Mouse (Mus musculus) kidney, postnatal 36 days (tissue): ENCODE measurements at regions not wholly inside any gene's neighbourhood (a gene's known extent, or its start where the extent isn't known, plus 50 kb on each side); places are given as distances from the start of the nearest gene placed in this dataset.
A peak's percentile ranks its signal among the peaks of the same experiment; 100 is the strongest.

Experiments
- DNase-seq, 2 experiments: peaks; one replicate each; pipeline ENCODE4 v3.0.0; 2021 to 2022; ENCODE audit warnings: mixed read lengths in 2 of 2

DNA sequence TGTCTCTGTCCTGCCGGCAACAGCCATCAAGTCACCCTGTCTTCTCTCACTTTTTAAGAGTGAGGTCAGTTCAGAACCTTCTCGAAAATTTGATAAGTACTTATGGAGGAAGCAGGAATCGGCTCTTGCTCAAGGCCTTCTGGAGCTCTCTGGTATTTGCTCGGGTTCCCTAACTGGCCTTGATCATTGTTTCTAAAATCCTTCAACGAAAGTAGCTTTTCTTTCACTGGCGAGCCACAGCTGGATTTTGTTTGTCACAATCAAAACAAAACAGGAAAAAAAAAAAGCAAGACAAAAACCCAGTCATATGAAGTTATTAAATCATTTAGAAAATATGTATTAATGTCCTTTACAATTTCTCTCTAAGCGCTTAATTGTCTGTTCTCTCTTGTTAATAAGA, 156.6 kb upstream of the Tex13c2 start:
- no peak for DNase-seq

DNA sequence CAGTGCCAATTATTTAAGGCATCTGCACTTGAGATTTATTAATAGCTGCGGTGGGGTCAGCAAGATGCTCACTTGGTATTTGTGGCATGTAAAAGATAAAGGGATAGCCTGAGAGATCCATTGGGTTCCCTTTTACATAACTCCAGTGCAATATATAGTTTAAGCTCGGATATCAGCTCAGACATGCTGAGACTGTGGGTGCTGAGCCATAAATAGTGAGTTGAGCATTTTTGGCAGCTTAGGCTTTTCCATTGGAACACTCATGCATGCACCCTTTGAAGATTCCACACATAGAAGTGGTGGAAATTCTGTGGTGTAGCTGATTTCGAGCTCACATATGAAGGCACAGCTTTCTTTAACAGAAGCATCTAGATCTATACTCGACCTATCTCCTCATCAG, 155.9 kb upstream of the Tex13c2 start:
- DNase-seq, result no peak

DNA sequence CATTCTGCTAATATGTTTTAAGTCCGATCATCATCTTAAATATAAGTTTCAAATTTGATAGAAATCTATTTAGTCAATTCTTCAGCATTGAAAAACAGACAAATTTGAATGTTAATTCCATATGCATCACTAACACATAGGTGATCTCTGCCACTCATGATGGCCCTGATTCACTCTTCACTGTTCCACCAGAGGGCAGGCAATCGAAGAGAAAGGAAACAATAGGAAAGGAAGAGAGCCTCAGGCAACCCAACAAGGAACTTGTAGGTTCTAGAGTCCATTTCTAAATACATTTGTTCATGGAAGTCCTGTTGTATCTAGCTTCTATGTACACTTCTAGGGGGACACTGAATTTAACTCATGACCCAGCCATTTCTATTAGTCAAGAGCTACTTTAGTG, 154.7 kb upstream of the Tex13c2 start:
- DNase-seq, result no peak

DNA sequence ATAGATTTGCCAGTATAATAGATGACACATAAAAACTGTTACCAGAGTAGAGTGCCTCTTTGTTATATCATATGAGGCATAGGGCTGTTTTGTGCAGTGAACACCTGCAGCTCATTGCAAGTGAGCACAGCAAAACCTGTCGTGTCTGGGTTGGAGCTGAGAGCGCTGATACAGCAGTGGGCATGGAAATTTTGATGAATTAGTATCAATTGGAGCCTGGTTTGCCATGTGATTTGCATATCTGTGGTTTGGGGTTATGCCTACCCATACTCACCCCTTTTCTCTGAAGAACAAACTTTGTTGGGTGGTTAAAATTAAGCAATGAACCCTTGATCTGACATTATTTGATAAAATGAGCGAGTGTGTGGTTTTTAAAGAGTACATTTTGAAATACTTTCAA, 152.7 kb upstream of the Tex13c2 start:
- DNase-seq, result no peak

DNA sequence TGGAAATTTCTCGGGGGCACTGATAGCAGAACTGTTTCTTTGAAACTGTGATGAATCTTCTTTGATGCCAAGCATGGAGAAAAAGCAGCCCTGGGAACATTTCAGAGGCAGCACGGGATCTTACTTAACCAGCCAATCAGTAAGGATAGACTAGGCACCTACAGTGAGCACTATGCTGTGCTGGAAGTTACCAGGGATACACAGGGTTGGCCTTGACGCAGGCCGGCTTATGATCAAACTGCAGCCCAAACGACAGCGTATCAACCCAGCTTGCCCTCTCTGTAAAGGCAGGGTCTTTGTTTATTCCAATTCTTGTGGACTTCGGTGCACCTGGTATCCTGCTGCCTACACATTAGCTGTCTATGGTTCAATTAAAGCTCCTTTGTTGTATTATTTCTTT, 147.1 kb upstream of the Tex13c2 start:
- DNase-seq, result no peak

DNA sequence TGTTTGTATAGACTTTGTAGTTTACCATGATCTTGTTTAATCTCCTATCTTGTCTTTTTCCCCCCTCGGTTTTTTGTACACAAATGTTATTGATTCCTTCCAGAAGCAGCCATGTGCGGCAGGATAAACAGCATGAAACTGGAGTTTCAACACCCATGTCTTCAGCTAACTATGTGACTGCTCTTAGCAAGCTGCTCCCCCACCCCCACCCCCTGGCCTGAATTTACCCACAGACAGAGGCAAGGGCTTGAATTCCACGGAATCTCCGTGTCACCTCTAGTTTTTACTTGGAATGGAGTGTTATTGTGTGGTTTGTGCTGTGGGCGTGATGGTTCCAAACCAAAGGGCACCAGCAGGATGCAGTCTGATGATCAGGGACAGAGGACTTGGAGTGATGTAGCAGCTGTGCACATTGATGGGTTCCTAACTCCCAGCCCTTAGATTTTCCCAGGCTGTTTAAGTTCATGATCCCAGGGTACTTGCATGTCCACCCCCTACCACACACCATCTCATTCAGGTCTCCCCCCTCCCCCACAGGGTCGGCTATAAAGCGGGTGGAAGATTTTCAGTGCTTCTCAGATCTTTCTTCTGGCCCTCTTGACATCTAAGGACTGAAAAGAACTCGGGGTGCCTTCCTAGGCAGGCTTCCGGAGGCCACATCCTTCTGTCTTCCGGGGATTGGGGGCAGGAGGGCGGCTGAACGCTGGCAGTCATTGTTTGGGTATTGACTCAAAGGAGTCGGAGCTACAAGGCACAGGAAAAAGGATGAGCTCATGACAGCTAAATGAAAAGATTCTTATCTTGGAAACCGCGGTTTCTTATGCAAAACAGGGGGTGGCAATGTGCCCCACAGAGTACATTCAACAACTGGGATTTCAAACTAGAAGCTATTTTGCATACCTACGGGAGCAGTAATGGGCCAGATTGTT, 146.3 kb upstream of the Tex13c2 start:
- DNase-seq, result peak; percentile 19 to 37

DNA sequence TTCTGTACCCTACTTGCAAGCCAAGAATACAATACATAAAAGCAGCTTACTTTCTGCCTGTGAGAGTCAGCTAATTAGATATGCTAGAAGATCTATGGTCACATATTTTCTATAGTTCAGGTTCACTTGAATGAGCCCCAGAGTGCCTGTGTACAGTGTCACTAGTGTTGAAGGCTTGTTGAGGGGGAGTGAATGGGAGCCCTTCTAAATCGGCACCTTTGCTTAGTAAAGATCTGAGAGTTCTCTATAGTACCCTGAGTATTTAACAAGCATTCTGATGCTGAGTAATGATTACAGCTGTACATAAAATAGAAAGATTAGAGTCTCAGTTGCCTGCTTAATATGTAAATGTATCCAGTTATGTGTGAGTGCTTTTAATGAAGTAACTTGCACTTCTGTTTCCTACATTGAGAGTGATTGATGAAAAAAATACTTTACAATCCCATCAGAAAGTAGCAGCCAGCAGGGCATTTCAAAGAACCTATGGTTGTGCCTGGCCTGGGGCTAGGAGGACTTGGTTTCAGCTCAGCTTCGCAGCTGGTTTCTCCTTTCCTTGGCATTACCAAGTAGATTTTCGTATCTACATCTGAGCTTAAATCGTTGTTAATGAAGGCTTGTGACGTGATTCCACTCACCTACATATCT, 136.8 kb upstream of the Tex13c2 start:
- DNase-seq, result no peak

DNA sequence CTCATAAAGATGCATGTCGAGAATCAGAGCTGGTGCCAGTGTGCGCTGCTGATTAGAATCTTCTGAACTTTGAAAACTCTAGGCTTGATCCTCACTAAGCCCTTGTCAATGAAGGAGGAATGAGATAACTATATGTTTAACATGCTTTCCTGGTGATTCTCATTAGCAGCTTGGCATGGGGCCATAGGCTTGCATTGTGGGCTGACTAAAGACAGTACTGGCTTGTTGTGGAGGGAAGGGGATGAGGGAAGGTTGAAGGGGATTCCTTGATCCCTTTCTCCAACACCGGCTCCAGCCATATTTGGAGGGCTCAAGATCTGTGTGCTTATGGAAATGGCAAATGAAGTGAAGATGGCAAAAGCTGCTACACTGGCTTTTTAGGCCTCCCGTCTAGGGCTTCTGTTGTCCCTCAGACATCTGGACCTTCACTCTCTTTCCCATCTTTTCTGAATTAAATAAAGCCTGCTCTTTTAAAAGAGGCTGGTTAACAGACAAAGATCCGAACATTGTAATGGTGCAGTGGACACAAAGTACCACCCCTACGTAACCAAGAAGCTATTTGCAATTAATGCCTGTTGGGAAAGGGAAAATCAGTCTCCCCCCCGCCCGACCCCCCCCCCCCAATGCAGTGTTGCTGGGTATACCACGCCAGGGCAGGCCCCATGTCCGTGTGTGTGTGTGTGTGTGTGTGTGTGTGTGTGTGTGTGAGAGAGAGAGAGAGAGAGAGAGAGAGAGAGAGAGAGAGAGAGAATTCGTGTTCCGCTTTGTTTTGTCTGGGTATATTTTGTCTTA, 129.9 kb upstream of the Tex13c2 start:
- DNase-seq, result no peak

DNA sequence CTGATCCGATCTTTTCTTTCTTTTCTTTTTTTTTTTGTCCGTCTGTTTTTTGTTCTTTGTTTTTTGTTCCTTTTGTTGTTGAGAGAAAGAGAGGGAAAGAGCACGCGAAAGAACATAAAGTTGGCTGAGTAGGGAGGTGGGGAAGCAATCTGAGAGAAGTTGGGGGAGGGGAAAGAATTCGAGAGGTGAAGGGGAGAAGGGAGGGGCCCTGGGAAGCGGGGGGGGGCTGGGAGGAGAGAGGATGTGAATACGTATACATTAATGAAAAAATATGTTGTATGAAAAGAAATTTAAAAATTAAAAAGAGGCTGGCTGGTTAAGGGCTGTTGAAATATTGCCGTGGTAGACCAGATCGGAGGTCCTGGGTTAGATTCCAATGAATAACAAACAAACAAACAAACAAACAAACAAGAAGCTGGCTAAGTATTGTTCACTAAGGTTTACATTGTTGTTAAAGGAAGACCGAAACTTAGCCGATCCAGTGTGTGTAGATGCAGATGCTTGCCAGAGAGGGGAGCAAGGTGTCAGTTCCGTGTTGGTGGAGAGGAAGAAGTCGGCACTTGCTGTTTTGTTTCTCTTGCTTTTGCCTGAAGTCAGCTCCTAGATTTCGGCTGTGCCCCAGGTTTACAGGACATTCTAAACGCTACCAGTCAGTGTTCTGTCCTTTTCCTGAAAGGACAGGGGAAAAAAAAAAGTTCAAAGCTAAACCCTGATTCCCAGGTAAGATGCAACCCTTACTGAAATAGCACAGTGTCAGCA, 129.1 kb upstream of the Tex13c2 start:
- peak; percentile 13 to 15 for DNase-seq

DNA sequence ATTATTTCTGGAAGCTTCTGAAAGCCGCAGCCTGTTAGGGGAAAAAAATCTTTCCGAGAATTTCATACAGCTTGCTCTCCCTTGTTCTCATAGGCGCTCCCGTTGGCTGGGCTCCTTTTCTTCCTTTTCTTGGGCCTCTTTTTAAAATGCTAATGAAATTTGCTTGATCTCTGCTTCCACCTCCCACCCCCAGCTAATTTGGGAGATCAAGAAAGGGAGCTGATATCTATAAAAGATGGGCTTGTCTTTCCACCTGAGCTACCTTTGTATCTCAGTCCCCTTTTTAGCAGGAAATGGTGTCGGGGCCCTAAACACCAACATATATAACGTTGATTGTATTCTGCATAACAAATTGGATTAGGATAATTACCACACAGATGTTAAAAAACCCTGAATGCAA, 128.5 kb upstream of the Tex13c2 start:
- no peak for DNase-seq

DNA sequence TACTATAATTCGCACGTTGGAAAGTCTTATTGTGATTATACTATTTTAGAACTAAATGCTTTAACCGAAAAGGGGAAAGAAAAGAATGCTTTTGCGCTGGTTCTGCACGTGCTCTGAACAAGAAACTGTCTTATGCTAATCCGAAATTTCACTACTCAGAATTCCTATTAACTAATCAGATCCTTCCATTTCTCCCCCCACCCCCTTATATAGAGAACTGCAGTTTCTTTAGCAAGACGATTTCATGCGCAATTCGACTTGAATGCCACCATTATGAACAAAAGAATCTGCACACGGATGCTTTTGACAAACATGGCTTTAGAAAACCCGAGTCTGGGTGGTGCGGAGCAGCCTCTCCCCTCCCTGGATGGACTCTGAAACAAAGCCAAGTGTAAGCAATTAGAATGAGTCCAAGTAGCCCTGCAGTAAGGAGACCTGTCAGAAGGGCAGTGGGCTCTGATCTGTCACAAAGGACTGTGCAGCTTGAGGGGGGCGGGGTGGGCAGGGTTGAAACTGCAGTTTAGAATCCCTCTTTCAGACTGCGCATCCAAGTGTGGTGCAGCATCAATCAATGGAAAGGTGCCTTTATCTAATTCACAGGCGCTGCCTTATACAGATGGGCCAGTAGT, 128.0 kb upstream of the Tex13c2 start:
- DNase-seq, result no peak

DNA sequence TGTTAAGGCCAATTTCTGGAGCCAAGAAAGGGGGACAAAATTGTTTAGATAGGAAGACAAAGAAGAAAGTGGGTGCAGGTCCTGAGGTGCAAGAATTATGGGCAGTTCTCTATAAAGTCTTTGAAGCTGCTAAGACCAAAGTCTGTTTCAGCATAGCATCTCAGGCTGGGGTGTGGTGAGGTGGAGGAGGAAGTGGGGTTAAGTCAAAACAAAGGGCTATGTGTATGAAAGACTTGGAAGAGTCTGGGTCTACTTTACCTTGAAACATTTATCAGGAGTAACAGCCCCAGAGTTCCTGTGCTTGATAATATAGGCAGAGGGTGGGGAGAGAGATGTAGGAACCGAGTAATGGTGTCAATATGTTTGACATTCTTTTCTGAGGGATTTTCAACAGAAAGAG, 125.4 kb upstream of the Tex13c2 start:
- no peak for DNase-seq

DNA sequence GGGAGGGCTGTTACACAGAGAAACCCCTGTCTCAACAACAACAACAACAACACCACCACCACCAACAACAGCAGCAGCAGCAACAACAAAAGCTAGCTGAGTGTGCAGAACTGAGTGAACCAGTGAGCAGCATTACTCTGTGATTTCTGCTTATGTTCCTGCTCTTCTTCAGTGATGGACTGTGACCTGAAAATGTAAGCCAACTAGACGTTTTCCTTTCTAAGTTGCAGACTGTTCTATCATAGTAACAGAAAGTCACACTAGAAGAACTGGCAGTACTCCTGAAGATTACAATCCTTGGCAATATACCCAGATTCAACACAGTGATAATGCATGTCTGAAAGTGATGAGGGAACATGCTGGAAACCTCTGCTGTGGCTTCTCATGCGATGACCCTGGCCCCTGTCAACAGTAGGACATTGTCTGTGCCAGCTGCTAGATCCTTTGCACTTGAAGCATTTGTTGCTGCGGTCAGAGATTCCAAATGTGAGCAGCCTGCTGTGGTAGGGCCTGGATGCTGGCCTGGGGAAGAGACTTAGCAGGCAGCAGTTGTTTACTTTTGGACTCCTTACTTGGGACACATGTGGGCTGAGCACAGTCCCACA, 115.6 kb upstream of the Tex13c2 start:
- DNase-seq, result peak; percentile 2 to 45

DNA sequence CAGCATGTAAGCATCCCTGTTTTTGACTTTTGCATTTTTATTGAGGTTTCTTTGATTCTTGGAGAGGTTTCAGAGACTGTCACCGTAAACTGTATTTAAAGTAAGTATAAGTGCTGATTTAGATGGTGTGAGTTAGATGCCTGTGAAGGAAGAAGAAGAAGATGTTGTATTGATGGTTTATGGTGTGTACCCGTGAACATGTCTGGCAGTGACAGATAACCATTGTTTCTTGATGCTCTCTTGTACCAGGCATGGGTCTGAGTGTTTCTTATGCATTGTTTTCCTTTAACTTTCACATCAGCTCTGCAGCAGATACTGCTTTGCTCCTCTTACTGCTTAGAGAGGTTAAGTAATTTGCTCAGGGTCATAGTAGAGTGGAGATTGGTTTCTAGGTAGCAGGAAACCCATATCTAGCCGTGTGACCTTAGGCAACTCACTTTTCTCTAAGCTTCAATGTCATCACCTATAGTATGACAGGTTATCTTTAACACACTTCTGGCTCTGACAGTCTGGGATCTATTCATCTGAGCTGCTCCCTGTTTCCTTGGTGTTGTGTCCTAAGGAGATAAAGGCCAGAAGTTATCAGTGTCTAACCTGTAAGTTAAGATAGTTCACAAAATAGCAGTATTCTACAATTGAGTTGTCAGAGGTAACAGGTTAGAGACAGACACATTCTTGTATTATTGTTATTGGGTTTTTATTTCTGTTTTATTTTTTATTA, 95.5 kb upstream of the Tex13c2 start:
- DNase-seq, result no peak

DNA sequence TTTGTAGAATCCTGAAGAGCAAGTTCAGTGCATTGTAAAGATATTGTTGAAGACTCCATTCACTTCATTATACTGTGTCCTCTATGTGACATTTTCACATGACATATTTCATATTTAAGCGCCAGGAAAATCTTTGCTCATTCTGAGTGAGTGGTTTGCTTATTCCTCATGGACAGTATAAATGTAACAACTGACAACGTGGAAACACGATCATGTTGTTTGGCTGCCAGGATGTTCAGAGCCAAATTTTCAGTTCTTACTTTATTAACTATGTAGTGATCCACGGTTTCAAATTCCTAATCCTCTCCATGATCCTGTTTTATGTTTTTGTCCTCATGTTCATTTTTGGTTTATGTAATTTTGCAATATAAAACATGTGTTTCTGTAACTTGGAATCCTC, 93.0 kb upstream of the Tex13c2 start:
- no peak for DNase-seq

DNA sequence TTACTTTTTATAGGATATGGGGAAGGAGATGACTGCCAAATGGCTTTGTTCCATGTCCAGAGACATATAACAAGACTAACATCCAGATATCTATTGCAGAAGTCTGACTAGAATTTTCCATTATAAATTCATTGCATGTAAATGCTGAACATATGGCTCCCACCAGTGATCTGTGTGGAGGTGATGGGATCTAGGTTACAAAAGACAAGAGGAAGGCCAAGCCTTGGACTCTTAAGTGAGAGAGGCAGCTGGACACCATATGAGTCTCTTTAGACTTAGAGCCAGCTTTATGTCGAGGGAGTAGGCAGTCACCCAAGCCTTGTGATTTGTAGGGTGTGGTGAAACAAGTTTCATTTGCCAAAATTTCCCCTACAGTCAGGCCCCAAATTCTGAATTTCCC, 90.7 kb upstream of the Tex13c2 start:
- peak in 1 of 2 experiments; percentile 6 for DNase-seq

DNA sequence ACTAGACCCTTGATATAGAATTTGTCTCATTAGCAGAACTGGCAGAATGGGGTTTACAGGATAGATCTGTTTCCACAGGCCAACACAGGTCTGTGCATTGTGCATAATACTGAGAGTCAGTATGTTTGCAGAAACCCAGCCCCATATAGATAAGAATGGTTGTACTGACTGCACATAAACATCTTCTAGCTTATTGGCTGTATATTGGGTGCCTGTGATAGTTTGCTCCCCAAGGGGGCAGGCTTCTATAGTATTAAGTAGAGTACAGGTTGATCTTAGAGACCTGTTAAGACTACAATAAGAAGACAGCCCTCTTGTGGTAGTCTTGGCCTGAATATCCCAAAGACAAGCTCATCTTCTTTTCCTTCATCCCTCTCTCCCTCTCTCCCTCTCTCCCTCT, 90.1 kb upstream of the Tex13c2 start:
- DNase-seq, result peak in 1 of 2 experiments; percentile 2

DNA sequence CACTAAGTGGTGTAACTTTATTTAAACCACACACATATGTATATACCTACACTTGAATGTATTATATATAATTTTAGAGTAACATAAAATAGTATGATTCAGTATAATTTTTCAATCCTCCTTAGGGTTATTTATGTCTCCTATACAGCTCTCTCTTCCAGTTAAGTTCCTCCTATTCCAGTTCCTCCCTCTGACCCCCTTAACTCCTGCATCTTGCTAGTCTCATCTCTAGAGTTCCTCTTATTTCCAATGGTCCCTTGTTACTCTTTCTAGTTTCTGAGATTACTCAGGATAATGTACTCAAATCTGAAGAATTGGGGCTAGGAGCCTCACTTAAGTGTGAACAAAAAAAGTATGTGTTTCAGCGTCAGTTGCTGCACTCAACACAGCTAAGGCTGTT, 88.4 kb upstream of the Tex13c2 start:
- DNase-seq, result no peak

DNA sequence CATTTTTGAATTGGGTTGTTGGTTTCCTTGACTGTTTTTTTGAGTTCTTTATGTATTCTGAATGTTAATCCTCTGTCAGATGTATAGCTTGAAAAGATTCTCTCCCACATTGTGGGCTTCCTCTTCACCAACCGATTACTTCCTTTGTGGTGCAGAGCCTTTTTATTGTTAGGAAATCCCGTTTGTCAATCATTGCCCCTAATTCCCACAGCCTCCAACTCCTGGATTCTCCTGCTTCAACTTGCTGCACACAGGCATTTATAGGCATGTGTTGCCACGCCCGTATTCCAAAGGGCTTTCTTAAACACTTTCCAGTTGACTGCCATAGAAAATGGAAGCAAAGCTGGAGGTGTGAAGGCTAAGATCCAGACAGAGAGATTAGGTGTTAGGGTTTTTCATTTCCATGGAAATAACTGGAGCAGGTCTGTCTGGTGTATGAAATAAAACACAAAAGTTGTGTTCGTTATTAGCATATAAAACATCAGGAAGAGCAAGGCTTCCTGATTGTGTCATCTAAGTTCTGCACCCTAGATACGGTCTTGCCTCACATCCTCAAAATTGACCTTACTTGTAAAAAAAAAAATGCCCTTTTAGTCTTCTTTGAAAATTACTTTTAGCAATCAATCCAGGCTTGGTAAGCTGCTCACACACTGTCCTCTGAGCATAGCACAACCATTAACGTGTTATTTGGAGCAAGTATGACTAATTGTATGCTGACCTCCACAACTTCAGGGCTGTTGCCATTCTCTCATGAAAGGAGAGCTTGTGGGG, 87.7 kb upstream of the Tex13c2 start:
- no peak for DNase-seq

DNA sequence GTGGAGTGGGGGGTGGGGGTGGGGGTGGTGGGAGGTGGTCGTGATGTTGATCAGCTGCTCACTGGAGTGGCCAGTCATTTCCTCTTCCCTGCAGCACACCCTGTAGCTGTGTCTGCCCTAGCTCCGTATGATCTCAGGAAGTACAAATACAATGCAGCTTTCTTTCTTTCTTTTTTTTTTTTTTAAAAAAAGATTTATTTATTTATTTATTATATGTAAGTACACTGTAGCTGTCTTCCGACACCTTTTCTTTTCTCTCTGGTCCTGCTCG, 87.2 kb upstream of the Tex13c2 start:
- no peak for DNase-seq
